Mouse (Mus musculus): ENCODE results near the gene Fnbp1. TPM values are rescaled to one million over a fixed set of nuclear protein-coding genes. Genes with fewer than 3 reads are reported as not detected.
"Not testable (repeated sequence)": the region's sequence is repeated elsewhere in the genome, so short reads cannot be mapped to it uniquely, and the experiment has no call there.

The Fnbp1 gene
- 17.7 and 20.3 TPM in 2 replicates for polyA plus RNA-seq (2016; fragmentation: Nextera tagmentation; extraction: Ambion mirVana)

- Histone ChIP-seq H3K9ac (peak within 1 kb of the TSS; percentile 83), H3K36me3 (peaks cover 10% of the 10 kb centered on the region; the same call in 1 of the 2 replicates), H3K27ac (peak within 1 kb of the TSS; percentile 46; the same call in 1 of the 2 replicates), H3K4me2 (replicated peaks) (peak within 1 kb of the TSS; percentile 98), H3K9me3 (no peaks in the 10 kb centered on the region), H3K4me3 (peak within 1 kb of the TSS; percentile 66), H3K27me3 (replicated peaks) (no peaks in the 10 kb centered on the region; the same call in 1 of the 2 replicates), H3K4me1 (peaks cover 16% of the 10 kb centered on the region)
- ATAC-seq (ENCODE audit: low FRiP score, low read depth), result peak; percentile 93
- WGBS, result 1% methylated on average over 59 of the region's 59 CpGs
These were observed at the start of gene Fnbp1 for GRCm38 (mm10) chr2:31141867-31142454. TSS of gene Fnbp1 (minus strand) at chr2:31142008.

GRCm38 (mm10) chr2:31189654-31190053 is 47.8 kb upstream of the Fnbp1 start:
- Histone ChIP-seq H3K4me3 (no peak overlapping the region), H3K4me1 (no peaks in the 10 kb centered on the region), H3K36me3 (peaks cover 81% of the 10 kb centered on the region), H3K9ac (no peak overlapping the region), H3K27ac (no peak overlapping the region), H3K4me2 (replicated peaks) (no peak overlapping the region), H3K27me3 (replicated peaks) (no peaks in the 10 kb centered on the region), H3K9me3 (no peaks in the 10 kb centered on the region)
- 93% methylated on average over 3 of the region's 3 CpGs for WGBS
- no peak for ATAC-seq (ENCODE audit: low FRiP score, low read depth)

GRCm38 (mm10) chr2:31188691-31189090 is 46.9 kb upstream of the Fnbp1 start:
- no peak overlapping the region for H3K4me3 ChIP-seq
- no peak overlapping the region for H3K27ac ChIP-seq
- WGBS, result 100% methylated on average over 1 of the region's 1 CpGs
- no peak for ATAC-seq (ENCODE audit: low FRiP score, low read depth)
- H3K36me3 ChIP-seq, result peaks cover 87% of the 10 kb centered on the region
- H3K4me1 ChIP-seq, result no peaks in the 10 kb centered on the region
- no peaks in the 10 kb centered on the region for H3K9me3 ChIP-seq
- no peaks in the 10 kb centered on the region for H3K27me3 ChIP-seq (replicated peaks)
- H3K4me2 ChIP-seq (replicated peaks), result no peak overlapping the region
- no peak overlapping the region for H3K9ac ChIP-seq

GRCm38 (mm10) chr2:31183830-31184229 is 42.0 kb upstream of the Fnbp1 start:
- no peaks in the 10 kb centered on the region for H3K4me1 ChIP-seq
- peaks cover 83% of the 10 kb centered on the region for H3K36me3 ChIP-seq
- H3K4me2 ChIP-seq (replicated peaks), result no peak overlapping the region
- H3K27ac ChIP-seq, result no peak overlapping the region
- H3K4me3 ChIP-seq, result no peak overlapping the region
- H3K9ac ChIP-seq, result no peak overlapping the region
- no peaks in the 10 kb centered on the region for H3K27me3 ChIP-seq (replicated peaks)
- 100% methylated on average over 1 of the region's 1 CpGs for WGBS
- H3K9me3 ChIP-seq, result no peaks in the 10 kb centered on the region
- ATAC-seq (ENCODE audit: low FRiP score, low read depth), result no peak

GRCm38 (mm10) chr2:31182786-31183330 is 41.0 kb upstream of the Fnbp1 start:
- no peak overlapping the region for H3K9ac ChIP-seq
- no peak overlapping the region for H3K4me2 ChIP-seq (replicated peaks)
- H3K27me3 ChIP-seq (replicated peaks), result no peaks in the 10 kb centered on the region
- no peak overlapping the region for H3K4me3 ChIP-seq
- no peak for ATAC-seq (ENCODE audit: low FRiP score, low read depth)
- no peaks in the 10 kb centered on the region for H3K4me1 ChIP-seq
- WGBS, result 96% methylated on average over 6 of the region's 6 CpGs
- H3K27ac ChIP-seq, result no peak overlapping the region
- no peaks in the 10 kb centered on the region for H3K9me3 ChIP-seq
- peaks cover 82% of the 10 kb centered on the region for H3K36me3 ChIP-seq

GRCm38 (mm10) chr2:31180081-31180551 is 38.3 kb upstream of the Fnbp1 start:
- Histone ChIP-seq H3K36me3 (peaks cover 85% of the 10 kb centered on the region), H3K9ac (no peak overlapping the region)
- no peak for ATAC-seq (ENCODE audit: low FRiP score, low read depth)

GRCm38 (mm10) chr2:31179471-31179870 is 37.7 kb upstream of the Fnbp1 start:
- Histone ChIP-seq H3K27ac (no peak overlapping the region), H3K36me3 (peaks cover 83% of the 10 kb centered on the region), H3K4me3 (no peak overlapping the region), H3K9ac (no peak overlapping the region), H3K27me3 (replicated peaks) (no peaks in the 10 kb centered on the region), H3K4me1 (no peaks in the 10 kb centered on the region), H3K9me3 (no peaks in the 10 kb centered on the region), H3K4me2 (replicated peaks) (no peak overlapping the region)
- WGBS, result 79% methylated on average over 7 of the region's 7 CpGs
- ATAC-seq (ENCODE audit: low FRiP score, low read depth), result no peak

More at GRCm38 (mm10) chr2:31180081-31180551, 38.3 kb upstream of the Fnbp1 start:
- H3K27ac ChIP-seq, result no peak overlapping the region
- no peaks in the 10 kb centered on the region for H3K9me3 ChIP-seq
- H3K4me2 ChIP-seq (replicated peaks), result no peak overlapping the region
- H3K4me1 ChIP-seq, result no peaks in the 10 kb centered on the region
- H3K4me3 ChIP-seq, result no peak overlapping the region
- WGBS, result 55% methylated on average over 7 of the region's 7 CpGs
- no peaks in the 10 kb centered on the region for H3K27me3 ChIP-seq (replicated peaks)

GRCm38 (mm10) chr2:31178593-31178992 is 36.8 kb upstream of the Fnbp1 start:
- not testable (repeated sequence) for H3K4me3 ChIP-seq; H3K4me1 ChIP-seq; H3K27me3 ChIP-seq (replicated peaks); H3K9me3 ChIP-seq; H3K27ac ChIP-seq; H3K9ac ChIP-seq; ATAC-seq (ENCODE audit: low FRiP score, low read depth); H3K4me2 ChIP-seq (replicated peaks)
- WGBS, result 83% methylated on average over 6 of the region's 6 CpGs
- H3K36me3 ChIP-seq, result peaks cover 85% of the 10 kb centered on the region

GRCm38 (mm10) chr2:31173290-31173689 is 31.5 kb upstream of the Fnbp1 start:
- Histone ChIP-seq H3K4me1 (no peaks in the 10 kb centered on the region), H3K27ac (no peak overlapping the region), H3K36me3 (peaks cover 98% of the 10 kb centered on the region), H3K27me3 (replicated peaks) (no peaks in the 10 kb centered on the region), H3K9ac (no peak overlapping the region), H3K4me2 (replicated peaks) (no peak overlapping the region), H3K9me3 (no peaks in the 10 kb centered on the region), H3K4me3 (no peak overlapping the region)
- 81% methylated on average over 4 of the region's 4 CpGs for WGBS
- ATAC-seq (ENCODE audit: low FRiP score, low read depth), result no peak

- no peak for ATAC-seq (ENCODE audit: low FRiP score, low read depth)
- Histone ChIP-seq H3K36me3 (peaks cover 95% of the 10 kb centered on the region), H3K9ac (no peak overlapping the region), H3K9me3 (no peaks in the 10 kb centered on the region), H3K4me2 (replicated peaks) (no peak overlapping the region), H3K27me3 (replicated peaks) (no peaks in the 10 kb centered on the region), H3K4me1 (no peaks in the 10 kb centered on the region), H3K4me3 (no peak overlapping the region), H3K27ac (no peak overlapping the region)
- WGBS, result 93% methylated on average over 5 of the region's 5 CpGs
These were observed 30.7 kb upstream of the Fnbp1 start for GRCm38 (mm10) chr2:31172536-31172935.

- Histone ChIP-seq H3K9me3 (no peaks in the 10 kb centered on the region), H3K27ac (no peak overlapping the region)
These were observed 30.2 kb upstream of the Fnbp1 start for GRCm38 (mm10) chr2:31172001-31172400.

GRCm38 (mm10) chr2:31170164-31170563 is 28.4 kb upstream of the Fnbp1 start:
- Histone ChIP-seq H3K27ac (no peak overlapping the region), H3K4me3 (no peak overlapping the region), H3K4me2 (replicated peaks) (no peak overlapping the region), H3K9ac (no peak overlapping the region), H3K9me3 (no peaks in the 10 kb centered on the region), H3K36me3 (peaks cover 75% of the 10 kb centered on the region), H3K4me1 (peaks cover 2% of the 10 kb centered on the region; the same call in 1 of the 2 replicates), H3K27me3 (replicated peaks) (no peaks in the 10 kb centered on the region)
- no peak for ATAC-seq (ENCODE audit: low FRiP score, low read depth)
- 91% methylated on average over 6 of the region's 6 CpGs for WGBS

More at GRCm38 (mm10) chr2:31172001-31172400, 30.2 kb upstream of the Fnbp1 start:
- H3K36me3 ChIP-seq, result peaks cover 94% of the 10 kb centered on the region
- no peak for ATAC-seq (ENCODE audit: low FRiP score, low read depth)
- 79% methylated on average over 5 of the region's 5 CpGs for WGBS
- H3K4me3 ChIP-seq, result no peak overlapping the region
- no peaks in the 10 kb centered on the region for H3K4me1 ChIP-seq
- no peak overlapping the region for H3K9ac ChIP-seq
- no peak overlapping the region for H3K4me2 ChIP-seq (replicated peaks)
- no peaks in the 10 kb centered on the region for H3K27me3 ChIP-seq (replicated peaks)

GRCm38 (mm10) chr2:31169001-31169400 is 27.2 kb upstream of the Fnbp1 start:
- ATAC-seq (ENCODE audit: low FRiP score, low read depth), result no peak
- Histone ChIP-seq H3K9me3 (no peaks in the 10 kb centered on the region), H3K27me3 (replicated peaks) (no peaks in the 10 kb centered on the region), H3K4me2 (replicated peaks) (no peak overlapping the region), H3K4me1 (peaks cover 13% of the 10 kb centered on the region; the same call in 1 of the 2 replicates), H3K9ac (no peak overlapping the region), H3K4me3 (no peak overlapping the region), H3K27ac (no peak overlapping the region), H3K36me3 (peaks cover 65% of the 10 kb centered on the region)
- WGBS, result 88% methylated on average over 10 of the region's 10 CpGs
